Mouse (Mus musculus): ENCODE results near the gene Nckap1. TPM values are rescaled to one million over a fixed set of nuclear protein-coding genes. Genes with fewer than 3 reads are reported as not detected.
"Not testable (repeated sequence)": the region's sequence is repeated elsewhere in the genome, so short reads cannot be mapped to it uniquely, and the experiment has no call there.

Gene Nckap1
- polyA plus RNA-seq, 1 experiment from 2014 or later = 119 TPM

DNA sequence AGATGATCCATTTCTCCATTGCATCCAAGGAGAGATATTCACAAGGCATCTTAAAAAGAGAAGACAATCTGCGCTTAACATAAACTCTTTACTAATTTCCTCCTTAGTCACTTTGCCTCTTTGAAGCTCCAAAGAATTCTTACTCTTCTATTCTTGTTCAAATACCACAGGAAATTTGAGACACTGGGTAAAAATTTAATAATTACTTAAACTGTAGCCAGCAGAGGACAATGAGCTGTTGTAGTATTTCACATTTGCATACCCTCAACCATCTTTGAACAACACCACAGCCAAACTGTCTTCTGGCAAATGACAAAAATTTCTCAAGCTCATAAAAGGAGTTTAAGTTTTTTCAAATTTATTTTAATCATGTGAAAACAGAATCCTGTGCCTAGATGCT is 33.3 kb downstream of the Nckap1 start:
- Histone ChIP-seq H3K9ac (no peak overlapping the region), H3K9me3 (no peaks in the 10 kb centered on the region), H3K4me1 (no peaks in the 10 kb centered on the region), H3K4me3 (no peak overlapping the region), H3K27ac (no peak overlapping the region), H3K4me2 (replicated peaks) (no peak overlapping the region), H3K36me3 (peaks cover 63% of the 10 kb centered on the region), H3K27me3 (replicated peaks) (no peaks in the 10 kb centered on the region)
- no peak for ATAC-seq (ENCODE audit: low FRiP score, low read depth)
- WGBS = 87% methylated on average over 1 of the region's 1 CpGs

DNA sequence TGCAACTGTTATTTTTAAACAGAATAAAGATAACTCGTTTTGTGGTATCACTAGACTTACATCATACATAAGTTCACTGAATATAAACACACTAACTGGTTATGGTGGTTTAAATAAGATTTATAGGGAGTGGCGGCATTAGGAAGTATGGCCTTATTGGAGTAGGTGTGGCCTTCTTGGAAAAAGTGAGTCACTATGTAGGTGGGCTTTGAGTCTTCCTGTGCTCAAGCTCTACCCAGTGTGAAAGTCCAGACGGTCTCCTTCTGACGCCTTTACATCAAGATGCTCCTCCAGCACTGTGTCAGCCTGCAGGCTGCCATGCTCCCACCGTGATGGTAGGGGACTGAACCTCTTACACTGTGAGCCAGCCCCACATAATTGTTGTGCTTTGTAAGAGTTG is 38.4 kb downstream of the Nckap1 start:
- Histone ChIP-seq H3K9me3 (no peaks in the 10 kb centered on the region), H3K4me3 (no peak overlapping the region), H3K9ac (no peak overlapping the region), H3K27me3 (replicated peaks) (no peaks in the 10 kb centered on the region), H3K4me2 (replicated peaks) (no peak overlapping the region), H3K27ac (no peak overlapping the region), H3K4me1 (no peaks in the 10 kb centered on the region), H3K36me3 (peaks cover 48% of the 10 kb centered on the region)
- ATAC-seq (ENCODE audit: low FRiP score, low read depth) = no peak
- 89% methylated on average over 5 of the region's 5 CpGs for WGBS

DNA sequence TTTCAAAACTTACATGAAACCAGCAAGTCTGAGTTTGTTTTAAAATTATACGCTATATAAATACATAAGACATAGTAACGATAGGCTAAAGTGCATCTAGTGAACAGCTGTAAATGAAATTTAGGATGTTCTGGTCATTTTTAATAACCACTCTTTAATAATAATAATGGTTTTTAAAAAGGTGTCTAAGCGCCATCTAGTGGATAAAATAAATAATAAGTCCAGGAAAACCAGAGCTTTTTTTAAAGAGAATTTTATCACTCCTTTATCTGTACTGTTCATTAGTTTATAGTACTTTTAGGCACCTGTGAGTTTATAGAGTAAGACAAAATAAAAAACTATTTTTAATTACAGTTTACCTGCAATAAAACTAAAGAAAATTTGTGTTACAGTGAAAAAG is 44.0 kb downstream of the Nckap1 start:
- peaks cover 45% of the 10 kb centered on the region for H3K36me3 ChIP-seq
- 65% methylated on average over 3 of the region's 3 CpGs for WGBS
- no peak overlapping the region for H3K9ac ChIP-seq
- no peaks in the 10 kb centered on the region for H3K4me1 ChIP-seq
- no peak overlapping the region for H3K27ac ChIP-seq
- no peaks in the 10 kb centered on the region for H3K27me3 ChIP-seq (replicated peaks)
- no peak overlapping the region for H3K4me3 ChIP-seq
- H3K4me2 ChIP-seq (replicated peaks) = no peak overlapping the region
- H3K9me3 ChIP-seq = no peaks in the 10 kb centered on the region
- ATAC-seq (ENCODE audit: low FRiP score, low read depth) = no peak

DNA sequence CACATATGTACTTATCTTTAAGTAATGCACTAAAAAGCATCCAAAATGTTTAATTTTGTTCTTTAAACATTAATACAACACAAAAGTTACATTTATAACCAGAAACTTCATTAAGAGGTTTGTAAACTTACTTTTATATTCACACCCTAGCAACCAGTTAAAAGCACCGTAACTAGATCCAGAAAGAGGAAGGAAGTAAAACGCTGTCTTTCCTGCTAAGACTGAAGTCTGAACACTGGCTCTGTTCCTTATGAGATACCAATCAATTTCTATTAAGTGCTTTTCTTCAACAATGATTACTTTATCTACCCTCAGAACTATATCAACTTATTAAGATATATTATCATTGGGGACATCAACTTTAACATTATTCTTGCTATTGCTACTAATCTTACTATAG is 44.6 kb downstream of the Nckap1 start:
- Histone ChIP-seq H3K27ac (no peak overlapping the region), H3K27me3 (replicated peaks) (no peaks in the 10 kb centered on the region), H3K4me3 (no peak overlapping the region), H3K4me1 (no peaks in the 10 kb centered on the region), H3K9me3 (no peaks in the 10 kb centered on the region), H3K4me2 (replicated peaks) (no peak overlapping the region), H3K36me3 (peaks cover 50% of the 10 kb centered on the region), H3K9ac (no peak overlapping the region)
- ATAC-seq (ENCODE audit: low FRiP score, low read depth) = no peak
- 98% methylated on average over 2 of the region's 2 CpGs for WGBS

DNA sequence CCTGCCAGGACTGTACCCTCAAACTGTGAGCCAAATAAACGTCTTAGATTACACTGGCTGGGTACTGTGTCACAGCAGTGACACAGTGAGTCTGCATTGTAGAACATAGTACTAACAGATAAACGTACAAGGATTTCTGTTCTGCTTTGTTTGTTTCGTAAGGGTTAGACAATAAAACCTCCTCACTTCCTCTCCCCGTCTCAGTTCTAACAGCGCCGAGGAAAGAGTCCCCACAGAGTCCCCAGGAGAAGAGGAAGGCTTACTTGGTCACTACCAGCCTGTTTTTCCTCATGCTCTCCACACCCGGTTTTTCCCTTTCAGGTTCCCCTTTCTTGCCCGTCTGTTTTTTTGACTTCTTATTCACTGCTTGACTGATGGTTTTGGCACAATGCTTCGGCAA is 56.9 kb downstream of the Nckap1 start:
- no peak overlapping the region for H3K4me2 ChIP-seq (replicated peaks)
- H3K4me1 ChIP-seq = no peaks in the 10 kb centered on the region
- H3K9ac ChIP-seq = no peak overlapping the region
- H3K4me3 ChIP-seq = no peak overlapping the region
- 88% methylated on average over 9 of the region's 9 CpGs for WGBS
- H3K27ac ChIP-seq = no peak overlapping the region
- H3K27me3 ChIP-seq (replicated peaks) = no peaks in the 10 kb centered on the region
- H3K36me3 ChIP-seq = peaks cover 65% of the 10 kb centered on the region
- no peak for ATAC-seq (ENCODE audit: low FRiP score, low read depth)
- H3K9me3 ChIP-seq = no peaks in the 10 kb centered on the region

DNA sequence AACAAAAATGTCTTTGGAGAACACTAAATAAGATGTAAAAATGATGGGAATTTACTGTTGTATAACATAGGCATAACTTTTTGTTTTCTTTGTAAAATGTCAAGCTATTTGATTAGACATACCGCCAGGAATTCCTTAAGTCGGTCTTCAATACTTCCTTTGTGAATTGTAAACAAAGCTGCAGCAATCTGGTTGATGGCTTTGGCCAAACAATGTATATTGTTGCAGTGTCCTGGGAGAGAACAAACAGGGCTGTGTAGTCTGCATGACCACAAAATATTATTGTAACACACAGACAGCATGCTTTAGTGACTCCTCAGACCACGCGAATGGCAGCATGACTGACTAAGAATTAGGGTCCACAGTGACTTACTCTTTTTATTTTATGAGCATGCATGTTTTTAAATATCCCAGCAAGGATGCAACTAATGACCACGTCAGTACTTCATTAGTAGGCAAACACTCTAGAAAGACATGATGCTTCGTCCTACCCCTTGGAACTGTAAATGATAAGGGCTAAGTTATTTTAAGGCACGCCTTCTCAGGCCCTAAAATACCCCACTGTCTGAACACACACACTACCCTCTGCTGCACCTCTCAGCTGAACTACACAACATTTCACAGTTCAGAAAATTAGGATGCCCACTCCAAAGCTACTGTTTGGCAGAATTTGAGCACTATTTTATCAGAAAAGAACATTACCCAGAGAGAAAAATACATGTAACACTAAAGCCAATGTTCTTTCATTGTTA is 75.0 kb downstream of the Nckap1 start:
- no peak overlapping the region for H3K4me2 ChIP-seq (replicated peaks)
- no peak overlapping the region for H3K27ac ChIP-seq
- no peak overlapping the region for H3K9ac ChIP-seq
- H3K4me1 ChIP-seq = no peaks in the 10 kb centered on the region
- WGBS = 67% methylated on average over 7 of the region's 7 CpGs
- no peak for ATAC-seq (ENCODE audit: low FRiP score, low read depth)
- H3K9me3 ChIP-seq = no peaks in the 10 kb centered on the region
- H3K4me3 ChIP-seq = no peak overlapping the region
- H3K36me3 ChIP-seq = peaks cover 50% of the 10 kb centered on the region
- no peaks in the 10 kb centered on the region for H3K27me3 ChIP-seq (replicated peaks)

DNA sequence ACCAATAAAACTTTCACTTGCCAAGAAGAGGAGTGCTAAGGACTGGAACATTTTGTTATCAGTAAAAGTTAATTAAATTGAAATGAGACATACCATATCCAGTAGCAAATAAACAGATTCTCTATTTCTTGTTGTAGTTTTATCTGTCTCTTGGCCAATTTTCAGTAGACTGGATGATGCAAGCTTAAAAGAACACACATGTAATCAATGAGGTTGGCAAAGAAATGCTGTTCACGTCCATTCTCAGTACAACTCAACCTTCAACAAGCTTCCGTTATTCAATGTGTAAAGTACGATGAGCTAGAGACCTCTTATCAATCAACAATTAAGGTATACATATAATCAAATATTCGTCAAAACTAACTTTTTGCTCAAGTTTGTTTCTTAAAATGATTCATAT is 79.0 kb downstream of the Nckap1 start:
- H3K4me3 ChIP-seq = no peak overlapping the region
- H3K4me1 ChIP-seq = no peaks in the 10 kb centered on the region
- no peaks in the 10 kb centered on the region for H3K9me3 ChIP-seq
- 94% methylated on average over 4 of the region's 4 CpGs for WGBS
- no peak overlapping the region for H3K27ac ChIP-seq
- no peak for ATAC-seq (ENCODE audit: low FRiP score, low read depth)
- H3K36me3 ChIP-seq = peaks cover 43% of the 10 kb centered on the region
- H3K4me2 ChIP-seq (replicated peaks) = no peak overlapping the region
- no peaks in the 10 kb centered on the region for H3K27me3 ChIP-seq (replicated peaks)
- no peak overlapping the region for H3K9ac ChIP-seq

DNA sequence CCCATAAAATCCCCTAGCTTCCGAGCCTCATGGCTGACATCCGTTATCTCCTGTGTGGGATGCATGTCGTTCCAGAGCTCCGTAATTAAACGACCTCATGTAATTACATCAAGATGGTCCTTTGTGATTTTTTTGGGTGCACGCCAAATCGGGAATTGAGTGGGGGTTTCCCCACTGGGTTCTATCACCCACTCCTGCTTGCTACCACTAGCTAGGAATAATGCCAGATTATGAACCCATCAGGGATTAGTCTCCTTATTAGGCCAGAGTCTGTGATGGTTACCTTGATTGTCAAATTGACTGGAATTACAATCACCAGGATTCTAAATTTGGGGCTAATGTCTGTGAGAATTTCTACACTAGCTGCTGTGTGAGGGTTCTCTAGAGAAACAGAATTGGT is 85.9 kb downstream of the Nckap1 start:
- WGBS = 70% methylated on average over 7 of the region's 7 CpGs
- ATAC-seq (ENCODE audit: low FRiP score, low read depth); H3K4me3 ChIP-seq: not testable (repeated sequence)

DNA sequence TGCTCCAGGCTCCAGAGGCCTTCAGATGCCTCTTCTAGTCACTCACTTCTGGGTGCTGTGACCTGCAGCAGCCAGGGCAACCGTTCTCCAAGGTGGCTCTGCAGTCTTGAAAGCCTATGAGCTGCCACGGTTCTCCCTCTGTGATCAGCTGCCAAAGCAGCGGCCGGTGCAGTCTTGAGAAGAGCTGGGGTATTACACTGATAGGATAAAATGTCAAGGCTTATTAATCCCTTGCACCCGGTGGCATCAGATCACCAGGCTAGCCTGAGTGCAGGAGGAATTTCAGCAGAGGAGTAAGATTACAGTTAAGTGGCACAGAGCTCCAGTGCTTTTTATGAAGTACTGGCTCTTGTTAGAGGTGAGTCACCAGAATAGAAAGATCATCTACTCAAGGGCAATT is 94.3 kb downstream of the Nckap1 start:
- no peaks in the 10 kb centered on the region for H3K36me3 ChIP-seq
- no peak overlapping the region for H3K27ac ChIP-seq
- WGBS = 83% methylated on average over 5 of the region's 5 CpGs
- no peaks in the 10 kb centered on the region for H3K27me3 ChIP-seq (replicated peaks)
- no peaks in the 10 kb centered on the region for H3K9me3 ChIP-seq
- no peaks in the 10 kb centered on the region for H3K4me1 ChIP-seq
- no peak overlapping the region for H3K9ac ChIP-seq
- ATAC-seq (ENCODE audit: low FRiP score, low read depth) = no peak
- no peak overlapping the region for H3K4me2 ChIP-seq (replicated peaks)
- no peak overlapping the region for H3K4me3 ChIP-seq

More for the DNA sequence above, 85.9 kb downstream of the Nckap1 start:
- not testable (repeated sequence) for H3K27me3 ChIP-seq (replicated peaks); H3K4me1 ChIP-seq; H3K9ac ChIP-seq; H3K4me2 ChIP-seq (replicated peaks); H3K36me3 ChIP-seq; H3K9me3 ChIP-seq; H3K27ac ChIP-seq

DNA sequence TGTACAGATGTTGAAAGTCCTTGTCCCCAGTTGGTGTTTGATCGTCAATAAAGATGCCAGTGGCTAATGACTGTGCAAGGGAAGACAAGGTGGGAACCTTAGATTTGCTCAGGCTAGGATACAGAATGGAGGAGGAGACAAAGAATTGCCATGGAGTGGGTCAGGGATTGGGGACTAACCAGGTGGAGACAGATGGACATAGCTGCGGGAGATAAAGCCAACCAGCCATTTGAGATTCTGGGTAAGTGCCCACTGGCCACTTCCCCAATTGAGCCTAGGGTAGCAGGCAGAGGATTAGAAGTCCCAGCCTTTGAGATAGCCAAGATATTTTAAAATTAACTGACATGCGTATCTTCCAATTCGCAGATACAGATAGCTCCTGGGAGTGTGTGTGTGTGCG is 96.2 kb downstream of the Nckap1 start:
- WGBS = 95% methylated on average over 5 of the region's 5 CpGs
- no peaks in the 10 kb centered on the region for H3K36me3 ChIP-seq
- no peaks in the 10 kb centered on the region for H3K9me3 ChIP-seq
- no peak overlapping the region for H3K4me3 ChIP-seq
- H3K4me2 ChIP-seq (replicated peaks) = no peak overlapping the region
- H3K27me3 ChIP-seq (replicated peaks) = no peaks in the 10 kb centered on the region
- no peak for ATAC-seq (ENCODE audit: low FRiP score, low read depth)
- H3K27ac ChIP-seq = no peak overlapping the region
- H3K4me1 ChIP-seq = no peaks in the 10 kb centered on the region
- no peak overlapping the region for H3K9ac ChIP-seq

DNA sequence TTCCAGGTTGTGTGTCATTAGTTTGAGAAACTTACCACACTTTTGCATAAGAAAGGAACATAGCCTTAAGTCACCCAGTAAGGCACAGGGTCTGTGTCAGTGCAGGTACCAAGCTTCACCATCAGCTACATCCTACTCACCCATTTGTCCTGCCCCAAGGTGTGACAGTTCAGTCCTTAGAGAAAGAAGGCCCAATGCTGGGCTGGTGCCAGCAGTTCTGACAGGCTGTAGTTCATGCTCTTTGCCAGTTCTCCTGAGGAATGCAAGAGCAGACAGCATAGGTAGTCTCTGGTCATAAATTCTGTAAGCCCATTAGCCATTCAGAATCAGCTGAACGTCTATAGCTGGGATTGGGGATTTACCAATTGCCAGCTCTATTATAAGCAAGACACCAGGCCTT is 105.3 kb downstream of the Nckap1 start:
- H3K27me3 ChIP-seq (replicated peaks) = no peaks in the 10 kb centered on the region
- H3K4me3 ChIP-seq = no peak overlapping the region
- H3K4me1 ChIP-seq = no peaks in the 10 kb centered on the region
- no peak overlapping the region for H3K27ac ChIP-seq
- H3K9me3 ChIP-seq = no peaks in the 10 kb centered on the region
- 38% methylated on average over 1 of the region's 1 CpGs for WGBS
- H3K36me3 ChIP-seq = no peaks in the 10 kb centered on the region
- no peak overlapping the region for H3K9ac ChIP-seq
- no peak overlapping the region for H3K4me2 ChIP-seq (replicated peaks)
- ATAC-seq (ENCODE audit: low FRiP score, low read depth) = no peak

DNA sequence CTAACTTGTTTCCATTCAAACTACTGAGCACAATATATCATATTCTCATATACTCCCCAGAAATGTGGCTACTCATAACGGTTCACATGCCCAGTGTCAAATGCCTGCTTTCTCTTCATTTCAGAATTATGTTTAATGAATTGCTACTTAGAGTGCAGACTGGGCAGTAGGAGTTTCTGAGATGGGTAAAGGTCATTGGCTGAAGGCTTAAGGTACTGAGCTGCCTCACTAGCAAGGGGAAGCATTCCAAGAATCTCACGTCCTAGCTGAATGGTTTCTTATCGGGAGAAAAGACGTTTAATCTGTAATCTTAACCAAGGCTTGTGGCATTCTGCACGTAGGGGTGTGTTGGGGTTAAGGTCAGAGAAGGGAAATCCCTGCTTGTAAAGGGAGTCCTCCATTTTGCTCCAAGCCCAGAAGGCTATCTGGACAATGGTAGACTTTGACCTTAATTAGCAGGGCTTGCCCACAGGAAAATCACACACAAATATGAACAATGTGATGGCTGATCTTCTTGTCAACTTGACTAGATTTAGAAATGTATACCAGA is 106.9 kb downstream of the Nckap1 start:
- Histone ChIP-seq H3K4me2 (replicated peaks) (no peak overlapping the region), H3K27ac (no peak overlapping the region), H3K27me3 (replicated peaks) (no peaks in the 10 kb centered on the region), H3K9ac (no peak overlapping the region), H3K9me3 (no peaks in the 10 kb centered on the region), H3K4me3 (no peak overlapping the region), H3K4me1 (no peaks in the 10 kb centered on the region), H3K36me3 (no peaks in the 10 kb centered on the region)
- no peak for ATAC-seq (ENCODE audit: low FRiP score, low read depth)
- WGBS = 91% methylated on average over 5 of the region's 5 CpGs
